Mouse (Mus musculus): ENCODE measurements around the gene Lsg1. TPM values are rescaled to one million over a fixed set of nuclear protein-coding genes. Genes with fewer than 3 reads are reported as not detected.

Lsg1 gene
- polyA plus RNA-seq, 1 experiment = 5.5 TPM

DNA sequence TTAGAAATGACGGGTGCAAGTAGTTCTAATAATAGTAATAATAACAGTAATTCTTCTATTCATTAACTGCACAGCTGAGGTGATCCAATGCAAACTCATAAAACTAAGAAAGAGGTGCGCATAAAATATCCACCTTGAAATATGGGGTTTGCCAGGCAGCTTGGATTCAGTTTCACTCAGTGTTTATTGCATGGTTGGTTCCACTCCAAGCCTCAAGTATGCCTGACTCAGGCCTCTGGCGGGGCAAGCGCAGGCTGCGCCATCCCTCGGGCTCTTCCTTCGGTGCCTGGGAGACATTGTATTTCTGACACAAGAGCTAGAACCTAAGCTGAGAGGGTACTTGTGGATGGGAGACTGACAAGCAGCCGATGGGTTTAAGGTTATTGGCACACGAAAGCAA is 68.8 kb downstream of the Lsg1 start:
- 28% methylated on average over 9 of the region's 9 CpGs for WGBS
- H3K4me3 ChIP-seq (ENCODE audit: low read depth, low read length) = no peak overlapping the region

DNA sequence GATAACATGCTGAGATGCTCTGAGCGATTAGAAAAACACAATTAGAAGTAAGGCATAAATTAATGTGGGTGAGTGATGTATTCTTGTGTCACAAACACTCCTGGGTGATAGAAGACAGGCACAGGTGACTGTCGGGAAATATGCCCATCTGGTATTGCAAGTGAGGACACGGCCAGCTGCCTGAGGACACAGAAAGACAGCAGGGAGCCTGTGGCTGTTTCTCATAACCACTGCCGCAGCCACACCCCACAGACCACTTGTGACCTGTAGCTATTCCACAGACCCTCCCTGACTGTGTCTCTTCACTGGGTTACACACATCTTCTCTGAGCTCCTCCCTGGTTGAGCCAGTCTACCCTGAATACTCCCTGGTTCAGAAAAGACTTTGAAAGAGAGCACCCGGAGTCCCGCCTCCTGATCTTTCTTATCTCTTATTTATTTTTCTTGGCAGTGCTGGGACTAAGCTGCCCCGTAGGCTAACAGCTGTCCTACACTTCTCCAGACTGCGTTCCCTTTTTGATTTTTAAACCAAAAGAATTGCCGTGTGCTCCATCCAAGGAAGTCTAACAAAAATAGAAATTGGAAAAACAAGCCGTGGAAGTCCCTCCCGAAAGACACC is 69.6 kb downstream of the Lsg1 start:
- Histone ChIP-seq H3K27me3 (ENCODE audit: control insufficient read depth, insufficient read depth, low read length) (no peaks in the 10 kb centered on the region), H3K4me3 (ENCODE audit: low read depth, low read length) (peak overlapping the region; percentile 7; the same call in 1 of the 2 replicates), H3K4me1 (ENCODE audit: control insufficient read depth, insufficient read depth, insufficient read length, low read length) (peaks cover 8% of the 10 kb centered on the region; the same call in 1 of the 2 replicates), H3K36me3 (ENCODE audit: control insufficient read depth, insufficient read depth, low read length) (no peaks in the 10 kb centered on the region), H3K27ac (ENCODE audit: insufficient read depth, low read depth, low read length) (no peak overlapping the region)
- TF ChIP-seq POLR2A (IDR thresholded peaks at IDR 0.05; ENCODE audit: low read depth, low read length) = no peak
- TF ChIP-seq CTCF (IDR thresholded peaks at IDR 0.05; ENCODE audit: extremely low read depth, insufficient read length, insufficient replicate concordance, low read depth, low read length) = no peak
- WGBS = 14% methylated on average over 11 of the region's 11 CpGs

More for the DNA sequence above, 68.8 kb downstream of the Lsg1 start:
- no peaks in the 10 kb centered on the region for H3K36me3 ChIP-seq (ENCODE audit: control insufficient read depth, insufficient read depth, low read length)
- no peak overlapping the region for H3K27ac ChIP-seq (ENCODE audit: insufficient read depth, low read depth, low read length)
- H3K27me3 ChIP-seq (ENCODE audit: control insufficient read depth, insufficient read depth, low read length) = no peaks in the 10 kb centered on the region
- H3K4me1 ChIP-seq (ENCODE audit: control insufficient read depth, insufficient read depth, insufficient read length, low read length) = peaks cover 8% of the 10 kb centered on the region; the same call in 1 of the 2 replicates
- TF ChIP-seq POLR2A (IDR thresholded peaks at IDR 0.05; ENCODE audit: low read depth, low read length) = no peak
- TF ChIP-seq CTCF (IDR thresholded peaks at IDR 0.05; ENCODE audit: extremely low read depth, insufficient read length, insufficient replicate concordance, low read depth, low read length) = no peak

GRCm38 (mm10) chr16:30516993-30517392 is 70.4 kb downstream of the Lsg1 start:
- Histone ChIP-seq H3K4me1 (ENCODE audit: control insufficient read depth, insufficient read depth, insufficient read length, low read length) (peaks cover 11% of the 10 kb centered on the region; the same call in 1 of the 2 replicates), H3K27ac (ENCODE audit: insufficient read depth, low read depth, low read length) (no peak overlapping the region), H3K36me3 (ENCODE audit: control insufficient read depth, insufficient read depth, low read length) (no peaks in the 10 kb centered on the region), H3K27me3 (ENCODE audit: control insufficient read depth, insufficient read depth, low read length) (no peaks in the 10 kb centered on the region), H3K4me3 (ENCODE audit: low read depth, low read length) (no peak overlapping the region)
- no peak for TF ChIP-seq POLR2A (IDR thresholded peaks at IDR 0.05; ENCODE audit: low read depth, low read length)
- no peak for TF ChIP-seq CTCF (IDR thresholded peaks at IDR 0.05; ENCODE audit: extremely low read depth, insufficient read length, insufficient replicate concordance, low read depth, low read length)
- 92% methylated on average over 9 of the region's 9 CpGs for WGBS

GRCm38 (mm10) chr16:30515418-30515817 is 72.0 kb downstream of the Lsg1 start:
- Histone ChIP-seq H3K36me3 (ENCODE audit: control insufficient read depth, insufficient read depth, low read length) (no peaks in the 10 kb centered on the region), H3K27me3 (ENCODE audit: control insufficient read depth, insufficient read depth, low read length) (no peaks in the 10 kb centered on the region), H3K4me3 (ENCODE audit: low read depth, low read length) (no peak overlapping the region), H3K4me1 (ENCODE audit: control insufficient read depth, insufficient read depth, insufficient read length, low read length) (peaks cover 13% of the 10 kb centered on the region; the same call in 1 of the 2 replicates), H3K27ac (ENCODE audit: insufficient read depth, low read depth, low read length) (no peak overlapping the region)
- TF ChIP-seq POLR2A (IDR thresholded peaks at IDR 0.05; ENCODE audit: low read depth, low read length) (no peak), CTCF (IDR thresholded peaks at IDR 0.05; ENCODE audit: extremely low read depth, insufficient read length, insufficient replicate concordance, low read depth, low read length) (peak; percentile 69; the same call in 1 of the 2 replicates)
- 78% methylated on average over 12 of the region's 12 CpGs for WGBS

- H3K27me3 ChIP-seq (ENCODE audit: control insufficient read depth, insufficient read depth, low read length) = no peaks in the 10 kb centered on the region
- no peak overlapping the region for H3K4me3 ChIP-seq (ENCODE audit: low read depth, low read length)
- peaks cover 11% of the 10 kb centered on the region; the same call in 1 of the 2 replicates for H3K4me1 ChIP-seq (ENCODE audit: control insufficient read depth, insufficient read depth, insufficient read length, low read length)
- WGBS = 66% methylated on average over 20 of the region's 20 CpGs
- no peaks in the 10 kb centered on the region for H3K36me3 ChIP-seq (ENCODE audit: control insufficient read depth, insufficient read depth, low read length)
- H3K27ac ChIP-seq (ENCODE audit: insufficient read depth, low read depth, low read length) = no peak overlapping the region
- no peak for TF ChIP-seq CTCF (IDR thresholded peaks at IDR 0.05; ENCODE audit: extremely low read depth, insufficient read length, insufficient replicate concordance, low read depth, low read length)
- no peak for TF ChIP-seq POLR2A (IDR thresholded peaks at IDR 0.05; ENCODE audit: low read depth, low read length)
Observed at GRCm38 (mm10) chr16:30513050-30514024, 74.1 kb downstream of the Lsg1 start.

- 49% methylated on average over 8 of the region's 8 CpGs for WGBS
- Histone ChIP-seq H3K4me3 (ENCODE audit: low read depth, low read length) (no peak overlapping the region), H3K4me1 (ENCODE audit: control insufficient read depth, insufficient read depth, insufficient read length, low read length) (peaks cover 6% of the 10 kb centered on the region; the same call in 1 of the 2 replicates), H3K27ac (ENCODE audit: insufficient read depth, low read depth, low read length) (no peak overlapping the region), H3K27me3 (ENCODE audit: control insufficient read depth, insufficient read depth, low read length) (no peaks in the 10 kb centered on the region), H3K36me3 (ENCODE audit: control insufficient read depth, insufficient read depth, low read length) (no peaks in the 10 kb centered on the region)
- TF ChIP-seq CTCF (IDR thresholded peaks at IDR 0.05; ENCODE audit: extremely low read depth, insufficient read length, insufficient replicate concordance, low read depth, low read length) (no peak), POLR2A (IDR thresholded peaks at IDR 0.05; ENCODE audit: low read depth, low read length) (no peak)
Observed at GRCm38 (mm10) chr16:30512375-30513049, 74.9 kb downstream of the Lsg1 start.
